Mouse (Mus musculus) CH12.LX (cell line): ENCODE measurements around the gene Gm28048. TPM values are rescaled to one million over a fixed set of nuclear protein-coding genes. Genes with fewer than 3 reads are reported as not detected.

ENCODE experiments used
- DNase-seq: peaks from one replicate; pipeline ENCODE4 v3.0.0-alpha.2; 2013; ENCODE audit errors: extremely low read depth
- H3K27ac ChIP-seq: 2 replicates; pipeline ENCODE4 v1.5.1; 2012; ENCODE audit warnings: low read depth, mild to moderate bottlenecking, control low read depth, moderate library complexity; ENCODE audit not compliant: insufficient read depth
- H3K27me3 ChIP-seq: replicated peaks from 2 replicates; pipeline ENCODE3; 2012; ENCODE audit warnings: inconsistent platforms
- H3K36me3 ChIP-seq, 2 experiments: replicated peaks in 1 of 2; 2 replicates each; pipeline versions ENCODE3 to v1.6.1; 2012; ENCODE audit warnings: inconsistent platforms in 1 of 2, low read length in 1 of 2, mild to moderate bottlenecking in 1 of 2, mixed read lengths in 1 of 2, moderate library complexity in 1 of 2; ENCODE audit not compliant: control insufficient read depth in 1 of 2, insufficient read depth in 1 of 2
- H3K4me1 ChIP-seq, 2 experiments: 2 replicates each; pipeline ENCODE4 v1.6.1; 2012; ENCODE audit warnings: inconsistent platforms in 1 of 2, moderate library complexity in 1 of 2; ENCODE audit not compliant: insufficient read depth in 2 of 2, control insufficient read depth in 1 of 2
- H3K4me2 ChIP-seq: 2 replicates; pipeline ENCODE4 v1.6.1; 2012; ENCODE audit warnings: low read depth, mild to moderate bottlenecking, control low read depth; ENCODE audit not compliant: poor library complexity, insufficient read depth, severe bottlenecking
- H3K4me3 ChIP-seq, 3 experiments: fragments of 150-350 bp in 1 of 3; sonication (generic) in 1 of 3; replicated peaks in 1 of 3; 2 replicates each; pipeline versions ENCODE3 to v1.5.1; 2011 to 2012; ENCODE audit warnings: low read depth in 2 of 3, low read length in 2 of 3, mild to moderate bottlenecking in 2 of 3, moderate library complexity in 2 of 3, control low read depth in 1 of 3, improper control_type of control experiment in 1 of 3, inconsistent platforms in 1 of 3, mixed read lengths in 1 of 3; ENCODE audit not compliant: poor library complexity in 1 of 3
- H3K79me2 ChIP-seq: replicated peaks from 2 replicates; pipeline ENCODE4 v1.6.1; 2012; ENCODE audit warnings: mild to moderate bottlenecking, moderate library complexity; ENCODE audit not compliant: control insufficient read depth, poor library complexity, insufficient read depth, severe bottlenecking; ENCODE audit errors: extremely low read depth
- H3K9ac ChIP-seq: 2 replicates; pipeline ENCODE4 v1.6.1; 2012; ENCODE audit warnings: low read depth, mild to moderate bottlenecking, control low read depth, moderate library complexity; ENCODE audit not compliant: insufficient read depth
- H3K9me3 ChIP-seq: replicated peaks from 2 replicates; pipeline ENCODE3; 2012; ENCODE audit warnings: low read length, inconsistent platforms, mixed read lengths
- BHLHE40 ChIP-seq: IDR thresholded peaks from 2 replicates; pipeline ENCODE4 v1.6.1; 2011; ENCODE audit warnings: mild to moderate bottlenecking, low read depth, low read length, improper control_type of control experiment
- CHD1 ChIP-seq: IDR thresholded peaks from 2 replicates; pipeline ENCODE4 v1.6.1; 2012; ENCODE audit warnings: low read depth, low read length, improper control_type of control experiment, inconsistent platforms
- CTCF ChIP-seq, 2 experiments: IDR thresholded peaks in 1 of 2; conservative IDR thresholded peaks in 1 of 2; 2 replicates each; pipeline ENCODE4 v1.5.1; 2011 to 2012; ENCODE audit warnings: low read depth in 2 of 2, low read length in 2 of 2, improper control_type of control experiment in 1 of 2, inconsistent platforms in 1 of 2, mild to moderate bottlenecking in 1 of 2, moderate library complexity in 1 of 2
- E2F4 ChIP-seq: IDR thresholded peaks from 2 replicates; pipeline ENCODE4 v1.6.1; 2011; ENCODE audit warnings: low read depth, low read length, improper control_type of control experiment; ENCODE audit not compliant: insufficient replicate concordance
- ELF1 ChIP-seq: IDR thresholded peaks from 2 replicates; pipeline ENCODE4 v1.6.1; 2014; ENCODE audit warnings: low read depth, mild to moderate bottlenecking, inconsistent platforms, low read length, improper control_type of control experiment
- EP300 ChIP-seq: IDR thresholded peaks from 2 replicates; pipeline ENCODE4 v1.6.1; 2011; ENCODE audit warnings: low read length, improper control_type of control experiment
- ETS1 ChIP-seq: conservative IDR thresholded peaks from 2 replicates; pipeline ENCODE4 v1.6.1; 2012; ENCODE audit warnings: low read depth, mild to moderate bottlenecking, inconsistent platforms, low read length, improper control_type of control experiment, moderate library complexity
- HCFC1 ChIP-seq: IDR thresholded peaks from 2 replicates; pipeline ENCODE4 v1.6.1; 2012; ENCODE audit warnings: low read depth, mild to moderate bottlenecking, inconsistent platforms, low read length, improper control_type of control experiment
- IRF4 ChIP-seq: IDR thresholded peaks from 2 replicates; pipeline ENCODE4 v1.6.1; 2014; ENCODE audit warnings: low read depth, mild to moderate bottlenecking, inconsistent platforms, low read length, improper control_type of control experiment
- JUN ChIP-seq: IDR thresholded peaks from 2 replicates; pipeline ENCODE4 v1.6.1; 2011; ENCODE audit warnings: low read depth, mild to moderate bottlenecking, low read length, improper control_type of control experiment, moderate library complexity; ENCODE audit not compliant: insufficient read depth
- JUND ChIP-seq: conservative IDR thresholded peaks from 2 replicates; pipeline ENCODE4 v1.6.1; 2011; ENCODE audit warnings: low read depth, low read length, improper control_type of control experiment
- KAT2A ChIP-seq: IDR thresholded peaks from 2 replicates; pipeline ENCODE4 v1.6.1; 2012; ENCODE audit warnings: low read length, improper control_type of control experiment, inconsistent platforms; ENCODE audit not compliant: insufficient replicate concordance
- MAFK ChIP-seq: IDR thresholded peaks from 2 replicates; pipeline ENCODE4 v1.6.1; 2011; ENCODE audit warnings: low read length, improper control_type of control experiment; ENCODE audit not compliant: insufficient replicate concordance
- MAX ChIP-seq: IDR thresholded peaks from 2 replicates; pipeline ENCODE4 v1.6.1; 2011; ENCODE audit warnings: low read length, improper control_type of control experiment
- MAZ ChIP-seq: IDR thresholded peaks from 2 replicates; pipeline ENCODE4 v1.6.1; 2012; ENCODE audit warnings: low read depth, mild to moderate bottlenecking, inconsistent platforms, low read length, improper control_type of control experiment, moderate library complexity
- MXI1 ChIP-seq: IDR thresholded peaks from 2 replicates; pipeline ENCODE4 v1.6.1; 2011; ENCODE audit warnings: mild to moderate bottlenecking, low read depth, low read length, improper control_type of control experiment
- MYC ChIP-seq: IDR thresholded peaks from 2 replicates; pipeline ENCODE4 v1.6.1; 2011; ENCODE audit warnings: low read depth, mild to moderate bottlenecking, improper control_type of control experiment, low read length
- NELFE ChIP-seq: IDR thresholded peaks from 2 replicates; pipeline ENCODE4 v1.6.1; 2011; ENCODE audit warnings: low read depth, low read length, improper control_type of control experiment
- NRF1 ChIP-seq: IDR thresholded peaks from 2 replicates; pipeline ENCODE4 v1.6.1; 2014; ENCODE audit warnings: low read depth, mild to moderate bottlenecking, inconsistent platforms, low read length, improper control_type of control experiment, moderate library complexity
- PAX5 ChIP-seq: IDR thresholded peaks from 2 replicates; pipeline ENCODE4 v1.6.1; 2012; ENCODE audit warnings: low read length, inconsistent platforms, mixed read lengths
- POLR2A ChIP-seq: IDR thresholded peaks from 2 replicates; pipeline ENCODE4 v1.6.1; 2011; ENCODE audit warnings: low read depth, mild to moderate bottlenecking, improper control_type of control experiment, low read length
- POLR2AphosphoS2 ChIP-seq: IDR thresholded peaks from 2 replicates; pipeline ENCODE4 v1.6.1; 2011; ENCODE audit warnings: low read depth, low read length, improper control_type of control experiment
- RAD21 ChIP-seq: IDR thresholded peaks from 2 replicates; pipeline ENCODE4 v1.6.1; 2011; ENCODE audit warnings: low read depth, mild to moderate bottlenecking, low read length, improper control_type of control experiment, moderate library complexity
- RCOR1 ChIP-seq: conservative IDR thresholded peaks from 2 replicates; pipeline ENCODE4 v1.6.1; 2012; ENCODE audit warnings: low read depth, mild to moderate bottlenecking, inconsistent platforms, low read length, improper control_type of control experiment
- SIN3A ChIP-seq: IDR thresholded peaks from 2 replicates; pipeline ENCODE4 v1.6.1; 2012; ENCODE audit warnings: low read length, improper control_type of control experiment, inconsistent platforms
- SMC3 ChIP-seq: IDR thresholded peaks from 2 replicates; pipeline ENCODE4 v1.6.1; 2011; ENCODE audit warnings: low read depth, low read length, improper control_type of control experiment
- TBP ChIP-seq: conservative IDR thresholded peaks from 2 replicates; pipeline ENCODE4 v1.6.1; 2011; ENCODE audit warnings: low read depth, low read length, improper control_type of control experiment
- TCF12 ChIP-seq: IDR thresholded peaks from 2 replicates; pipeline ENCODE4 v1.6.1; 2014; ENCODE audit warnings: low read depth, mild to moderate bottlenecking, inconsistent platforms, low read length, improper control_type of control experiment
- UBTF ChIP-seq: IDR thresholded peaks from 2 replicates; pipeline ENCODE4 v1.6.1; 2012; ENCODE audit warnings: low read depth, mild to moderate bottlenecking, inconsistent platforms, low read length, improper control_type of control experiment, moderate library complexity
- USF1 ChIP-seq: IDR thresholded peaks from 2 replicates; pipeline ENCODE4 v1.6.1; 2014; ENCODE audit warnings: low read depth, mild to moderate bottlenecking, inconsistent platforms, low read length, improper control_type of control experiment
- ZC3H11A ChIP-seq: IDR thresholded peaks from 2 replicates; pipeline ENCODE4 v1.6.1; 2012; ENCODE audit warnings: low read depth, mild to moderate bottlenecking, inconsistent platforms, low read length, improper control_type of control experiment
- ZKSCAN1 ChIP-seq: IDR thresholded peaks from 2 replicates; pipeline ENCODE4 v1.6.1; 2012; ENCODE audit warnings: low read depth, inconsistent platforms, low read length, improper control_type of control experiment, borderline replicate concordance
- ZMIZ1 ChIP-seq: IDR thresholded peaks from 2 replicates; pipeline ENCODE4 v1.6.1; 2012; ENCODE audit warnings: low read depth, mild to moderate bottlenecking, inconsistent platforms, low read length, improper control_type of control experiment
- ZNF384 ChIP-seq: IDR thresholded peaks from 2 replicates; pipeline ENCODE4 v1.6.1; 2012; ENCODE audit warnings: low read depth, low read length, improper control_type of control experiment, inconsistent platforms
- dilution Hi-C: fragments of 300-500 bp; cut with MboI; formaldehyde crosslinking; loops from 2 replicates; pipeline ENCODE4 v1.14.3; 2020; ENCODE audit warnings: low sequenced_read_pairs; ENCODE audit not compliant: extremely low pct_unique_long_range_greater_than_20kb, extremely low pct_ligation_motif_present
- in situ Hi-C: fragments of 300-500 bp; cut with MboI; formaldehyde crosslinking; loops from 3 replicates; pipeline ENCODE4 v1.14.3; 2019; ENCODE audit warnings: low sequenced_read_pairs, low pct_ligation_motif_present, low pct_unique_long_range_greater_than_20kb, mixed read lengths
- polyA plus RNA-seq: library from polyadenylated mRNA; unstranded; fragments of >175 nt; gene quantifications from 2 replicates; pipeline ENCODE4 v1.2.1, GENCODE M21; 2012; ENCODE audit warnings: low read depth; ENCODE audit not compliant: insufficient read length
- total RNA-seq, 2 experiments: library from RNA; depleted of rRNA; stranded (reverse); fragments of 300-350 nt in 1 of 2; fragments of >200 nt in 1 of 2; gene quantifications; 2 replicates each; pipeline ENCODE4 v1.2.3; 2012 to 2014

Gm28048 gene
- total and polyA plus RNA-seq, 3 experiments, result 32.6 to 93.3 (median 59.5) TPM

- 0 out of 2 replicates have a peak, but pooled peaks have one; percentile 12 for TF ChIP-seq JUN
- TF ChIP-seq POLR2A, result no peak; the same call in 1 of the 2 replicates
- no peak for TF ChIP-seq CTCF (conservative IDR thresholded peaks at IDR 0.05 in 1 of 2, IDR thresholded peaks at IDR 0.05 in 1 of 2; ENCODE audit: low read depth in 2 of 2, low read length in 2 of 2)
- no peak for TF ChIP-seq NELFE
- TF ChIP-seq SIN3A, result peak; percentile 85; the same call in 1 of the 2 replicates
- no peak for TF ChIP-seq UBTF
- TF ChIP-seq POLR2AphosphoS2, result no peak
- peak; percentile 78 for TF ChIP-seq MAFK
- TF ChIP-seq CHD1, result no peak
- no peak; the same call in none of the 2 replicates for TF ChIP-seq RAD21
- TF ChIP-seq TCF12, result peak; percentile 83
- TF ChIP-seq EP300, result peak; percentile 97
- no peak for TF ChIP-seq KAT2A
- TF ChIP-seq PAX5, result no peak
- peak; percentile 28; the same call in 1 of the 2 replicates for TF ChIP-seq HCFC1
- no peak for TF ChIP-seq ZC3H11A
- TF ChIP-seq ZMIZ1, result no peak
- TF ChIP-seq, all 38 proteins: peak for 18
Observed at GRCm38 (mm10) chr11:22818371-22818770, 163.5 kb downstream of the Gm28048 start (continued).

- peak overlapping the region in 1 of 3 experiments; percentile 1 for H3K4me3 ChIP-seq
- in situ Hi-C loops (no loop called here), dilution Hi-C loops (no loop called here)
- peaks cover 67 to 98% of the 10 kb centered on the region in 2 experiments for H3K4me1 ChIP-seq
- peak; percentile 91 for DNase-seq
- peak overlapping the region; percentile 97 for H3K27ac ChIP-seq
- H3K9ac ChIP-seq, result peak overlapping the region; percentile 32; the same call in 1 of the 2 replicates
- H3K4me2 ChIP-seq, result peak overlapping the region; percentile 68
- H3K79me2 ChIP-seq, result no peaks in the 10 kb centered on the region
- H3K9me3 ChIP-seq, result no peaks in the 10 kb centered on the region
- no peaks in the 10 kb centered on the region for H3K36me3 ChIP-seq
- no peaks in the 10 kb centered on the region for H3K27me3 ChIP-seq
- TF ChIP-seq SIN3A (peak; percentile 93), RCOR1 (peak; percentile 76; the same call in 1 of the 2 replicates), MXI1 (peak; percentile 83), TBP (no peak; the same call in 1 of the 2 replicates), RAD21 (no peak; the same call in 1 of the 2 replicates), ETS1 (peak; percentile 88), POLR2A (peak; percentile 47), NELFE (no peak), ZC3H11A (no peak), POLR2AphosphoS2 (no peak), NRF1 (peak; percentile 72), MAX (peak; percentile 93), EP300 (peak; percentile 96), SMC3 (0 out of 2 replicates have a peak, but pooled peaks have one; percentile 9), JUND (peak; percentile 71; the same call in 1 of the 2 replicates), USF1 (no peak), HCFC1 (peak; percentile 25; the same call in 1 of the 2 replicates), E2F4 (no peak), PAX5 (no peak), BHLHE40 (peak; percentile 78), IRF4 (peak; percentile 86), CHD1 (no peak), ELF1 (no peak), MAZ (no peak), CTCF (conservative IDR thresholded peaks at IDR 0.05 in 1 of 2, IDR thresholded peaks at IDR 0.05 in 1 of 2; ENCODE audit: low read depth in 2 of 2, low read length in 2 of 2) (no peak), MAFK (no peak), ZNF384 (no peak; the same call in 1 of the 2 replicates), JUN (peak; percentile 67), ZMIZ1 (no peak), MYC (peak; percentile 98), ZKSCAN1 (no peak)
Observed at GRCm38 (mm10) chr11:22815877-22816276, 166.0 kb downstream of the Gm28048 start.
